Mouse (Mus musculus): ENCODE results near the gene Golph3. TPM values are rescaled to one million over a fixed set of nuclear protein-coding genes. Genes with fewer than 3 reads are reported as not detected.

Golph3 gene
- polyA plus RNA-seq, 1 experiment, result 118 TPM

GRCm38 (mm10) chr15:12351470-12351869 is 30.2 kb downstream of the Golph3 start:
- TF ChIP-seq POLR2A (IDR thresholded peaks at IDR 0.05; ENCODE audit: low read depth, low read length) (no peak), CTCF (IDR thresholded peaks at IDR 0.05; ENCODE audit: borderline replicate concordance, insufficient read depth, low read length) (no peak)
- Histone ChIP-seq H3K27ac (ENCODE audit: insufficient read depth, low read length) (no peak overlapping the region), H3K4me3 (ENCODE audit: insufficient read depth, low read length) (no peak overlapping the region), H3K4me1 (ENCODE audit: control insufficient read depth, insufficient read depth, low read length) (no peaks in the 10 kb centered on the region)

- TF ChIP-seq CTCF (IDR thresholded peaks at IDR 0.05; ENCODE audit: borderline replicate concordance, insufficient read depth, low read length), result no peak
- TF ChIP-seq POLR2A (IDR thresholded peaks at IDR 0.05; ENCODE audit: low read depth, low read length), result no peak
- Histone ChIP-seq H3K4me3 (ENCODE audit: insufficient read depth, low read length) (no peak overlapping the region), H3K4me1 (ENCODE audit: control insufficient read depth, insufficient read depth, low read length) (no peaks in the 10 kb centered on the region), H3K27ac (ENCODE audit: insufficient read depth, low read length) (no peak overlapping the region)
Observed at GRCm38 (mm10) chr15:12354281-12354810, 33.1 kb downstream of the Golph3 start.

GRCm38 (mm10) chr15:12355261-12355660 is 34.0 kb downstream of the Golph3 start:
- Histone ChIP-seq H3K4me1 (ENCODE audit: control insufficient read depth, insufficient read depth, low read length) (no peaks in the 10 kb centered on the region), H3K27ac (ENCODE audit: insufficient read depth, low read length) (no peak overlapping the region), H3K4me3 (ENCODE audit: insufficient read depth, low read length) (no peak overlapping the region)
- TF ChIP-seq POLR2A (IDR thresholded peaks at IDR 0.05; ENCODE audit: low read depth, low read length), result no peak
- no peak for TF ChIP-seq CTCF (IDR thresholded peaks at IDR 0.05; ENCODE audit: borderline replicate concordance, insufficient read depth, low read length)

- TF ChIP-seq CTCF (IDR thresholded peaks at IDR 0.05; ENCODE audit: borderline replicate concordance, insufficient read depth, low read length), result no peak
- no peak for TF ChIP-seq POLR2A (IDR thresholded peaks at IDR 0.05; ENCODE audit: low read depth, low read length)
- no peaks in the 10 kb centered on the region for H3K4me1 ChIP-seq (ENCODE audit: control insufficient read depth, insufficient read depth, low read length)
- no peak overlapping the region for H3K27ac ChIP-seq (ENCODE audit: insufficient read depth, low read length)
- H3K4me3 ChIP-seq (ENCODE audit: insufficient read depth, low read length), result no peak overlapping the region
Observed at GRCm38 (mm10) chr15:12355907-12356306, 34.7 kb downstream of the Golph3 start.

GRCm38 (mm10) chr15:12357459-12357858 is 36.2 kb downstream of the Golph3 start:
- H3K4me3 ChIP-seq (ENCODE audit: insufficient read depth, low read length), result no peak overlapping the region
- no peak overlapping the region for H3K27ac ChIP-seq (ENCODE audit: insufficient read depth, low read length)
- no peak for TF ChIP-seq CTCF (IDR thresholded peaks at IDR 0.05; ENCODE audit: borderline replicate concordance, insufficient read depth, low read length)
- no peak for TF ChIP-seq POLR2A (IDR thresholded peaks at IDR 0.05; ENCODE audit: low read depth, low read length)
- no peaks in the 10 kb centered on the region for H3K4me1 ChIP-seq (ENCODE audit: control insufficient read depth, insufficient read depth, low read length)

- no peak for TF ChIP-seq POLR2A (IDR thresholded peaks at IDR 0.05; ENCODE audit: low read depth, low read length)
- TF ChIP-seq CTCF (IDR thresholded peaks at IDR 0.05; ENCODE audit: borderline replicate concordance, insufficient read depth, low read length), result no peak
- no peak overlapping the region for H3K4me3 ChIP-seq (ENCODE audit: insufficient read depth, low read length)
- no peak overlapping the region for H3K27ac ChIP-seq (ENCODE audit: insufficient read depth, low read length)
- no peaks in the 10 kb centered on the region for H3K4me1 ChIP-seq (ENCODE audit: control insufficient read depth, insufficient read depth, low read length)
Observed at GRCm38 (mm10) chr15:12358384-12358783, 37.1 kb downstream of the Golph3 start.

GRCm38 (mm10) chr15:12360519-12361212 is 39.4 kb downstream of the Golph3 start:
- H3K4me3 ChIP-seq (ENCODE audit: insufficient read depth, low read length), result no peak overlapping the region
- H3K4me1 ChIP-seq (ENCODE audit: control insufficient read depth, insufficient read depth, low read length), result no peaks in the 10 kb centered on the region
- TF ChIP-seq POLR2A (IDR thresholded peaks at IDR 0.05; ENCODE audit: low read depth, low read length), result no peak
- TF ChIP-seq CTCF (IDR thresholded peaks at IDR 0.05; ENCODE audit: borderline replicate concordance, insufficient read depth, low read length), result no peak
- no peak overlapping the region for H3K27ac ChIP-seq (ENCODE audit: insufficient read depth, low read length)

- Histone ChIP-seq H3K4me1 (ENCODE audit: control insufficient read depth, insufficient read depth, low read length) (no peaks in the 10 kb centered on the region), H3K27ac (ENCODE audit: insufficient read depth, low read length) (no peak overlapping the region), H3K4me3 (ENCODE audit: insufficient read depth, low read length) (no peak overlapping the region)
- TF ChIP-seq POLR2A (IDR thresholded peaks at IDR 0.05; ENCODE audit: low read depth, low read length) (no peak), CTCF (IDR thresholded peaks at IDR 0.05; ENCODE audit: borderline replicate concordance, insufficient read depth, low read length) (no peak)
Observed at GRCm38 (mm10) chr15:12362001-12362700, 40.9 kb downstream of the Golph3 start.

- Histone ChIP-seq H3K4me1 (ENCODE audit: control insufficient read depth, insufficient read depth, low read length) (no peaks in the 10 kb centered on the region), H3K4me3 (ENCODE audit: insufficient read depth, low read length) (no peak overlapping the region), H3K27ac (ENCODE audit: insufficient read depth, low read length) (no peak overlapping the region)
- TF ChIP-seq POLR2A (IDR thresholded peaks at IDR 0.05; ENCODE audit: low read depth, low read length) (no peak), CTCF (IDR thresholded peaks at IDR 0.05; ENCODE audit: borderline replicate concordance, insufficient read depth, low read length) (no peak)
Observed at GRCm38 (mm10) chr15:12362701-12363040, 41.4 kb downstream of the Golph3 start.

GRCm38 (mm10) chr15:12364096-12364495 is 42.8 kb downstream of the Golph3 start:
- TF ChIP-seq CTCF (IDR thresholded peaks at IDR 0.05; ENCODE audit: borderline replicate concordance, insufficient read depth, low read length) (no peak), POLR2A (IDR thresholded peaks at IDR 0.05; ENCODE audit: low read depth, low read length) (no peak)
- Histone ChIP-seq H3K4me1 (ENCODE audit: control insufficient read depth, insufficient read depth, low read length) (no peaks in the 10 kb centered on the region), H3K4me3 (ENCODE audit: insufficient read depth, low read length) (no peak overlapping the region), H3K27ac (ENCODE audit: insufficient read depth, low read length) (no peak overlapping the region)
